Mouse (Mus musculus): ENCODE results near the gene Neurog3. TPM values are rescaled to one million over a fixed set of nuclear protein-coding genes. Genes with fewer than 3 reads are reported as not detected.

The Neurog3 gene
- polyA plus RNA-seq, 1 experiment from 2014 or later: 2.1 TPM

- peak; percentile 90 for DNase-seq (ENCODE audit: low spot score)
- Histone ChIP-seq H3K36me3 (no peaks in the 10 kb centered on the region), H3K4me1 (replicated peaks) (peaks cover 43% of the 10 kb centered on the region), H3K27ac (peak overlapping the region; percentile 84), H3K9me3 (no peaks in the 10 kb centered on the region), H3K27me3 (ENCODE audit: insufficient read depth, poor library complexity, severe bottlenecking) (peaks cover 75% of the 10 kb centered on the region), H3K4me3 (peak overlapping the region; percentile 63)
- WGBS: under 1% methylated on average over 57 of the region's 57 CpGs
Measured at GRCm38 (mm10) chr10:62110504-62111206, 22.2 kb upstream of the Neurog3 start.

GRCm38 (mm10) chr10:62111207-62111576 lies 21.7 kb upstream of the Neurog3 start:
- H3K4me3 ChIP-seq: peak overlapping the region; percentile 63
- H3K27me3 ChIP-seq (ENCODE audit: insufficient read depth, poor library complexity, severe bottlenecking): peaks cover 80% of the 10 kb centered on the region
- peak overlapping the region; percentile 84; the same call in 1 of the 2 replicates for H3K27ac ChIP-seq
- DNase-seq (ENCODE audit: low spot score): no peak
- no peaks in the 10 kb centered on the region for H3K9me3 ChIP-seq
- peaks cover 43% of the 10 kb centered on the region for H3K4me1 ChIP-seq (replicated peaks)
- no peaks in the 10 kb centered on the region for H3K36me3 ChIP-seq
- 44% methylated on average over 6 of the region's 6 CpGs for WGBS

GRCm38 (mm10) chr10:62113865-62114647 lies 18.8 kb upstream of the Neurog3 start:
- Histone ChIP-seq H3K4me3 (no peak overlapping the region), H3K36me3 (no peaks in the 10 kb centered on the region), H3K9me3 (no peaks in the 10 kb centered on the region), H3K27ac (peak overlapping the region; percentile 45; the same call in 1 of the 2 replicates), H3K27me3 (ENCODE audit: insufficient read depth, poor library complexity, severe bottlenecking) (peaks cover 55% of the 10 kb centered on the region), H3K4me1 (replicated peaks) (peaks cover 35% of the 10 kb centered on the region)
- DNase-seq (ENCODE audit: low spot score): no peak
- WGBS: 62% methylated on average over 9 of the region's 9 CpGs

GRCm38 (mm10) chr10:62127137-62127536 lies 5.8 kb upstream of the Neurog3 start:
- 43% methylated on average over 6 of the region's 6 CpGs for WGBS
- no peaks in the 10 kb centered on the region for H3K9me3 ChIP-seq
- peaks cover 66% of the 10 kb centered on the region for H3K27me3 ChIP-seq (ENCODE audit: insufficient read depth, poor library complexity, severe bottlenecking)
- DNase-seq (ENCODE audit: low spot score): no peak
- H3K36me3 ChIP-seq: no peaks in the 10 kb centered on the region
- peaks cover 25% of the 10 kb centered on the region for H3K4me1 ChIP-seq (replicated peaks)
- H3K4me3 ChIP-seq: no peak overlapping the region
- H3K27ac ChIP-seq: no peak overlapping the region

GRCm38 (mm10) chr10:62127711-62128231 lies 5.1 kb upstream of the Neurog3 start:
- Histone ChIP-seq H3K27me3 (ENCODE audit: insufficient read depth, poor library complexity, severe bottlenecking) (peaks cover 72% of the 10 kb centered on the region), H3K27ac (no peak overlapping the region), H3K4me3 (no peak overlapping the region), H3K36me3 (no peaks in the 10 kb centered on the region), H3K4me1 (replicated peaks) (peaks cover 31% of the 10 kb centered on the region), H3K9me3 (no peaks in the 10 kb centered on the region)
- DNase-seq (ENCODE audit: low spot score): no peak
- 40% methylated on average over 21 of the region's 21 CpGs for WGBS

GRCm38 (mm10) chr10:62128316-62128951 lies 4.5 kb upstream of the Neurog3 start:
- no peak overlapping the region for H3K4me3 ChIP-seq
- H3K27me3 ChIP-seq (ENCODE audit: insufficient read depth, poor library complexity, severe bottlenecking): peaks cover 79% of the 10 kb centered on the region
- H3K9me3 ChIP-seq: no peaks in the 10 kb centered on the region
- peaks cover 38% of the 10 kb centered on the region for H3K4me1 ChIP-seq (replicated peaks)
- 1% methylated on average over 32 of the region's 32 CpGs for WGBS
- no peaks in the 10 kb centered on the region for H3K36me3 ChIP-seq
- DNase-seq (ENCODE audit: low spot score): no peak
- no peak overlapping the region for H3K27ac ChIP-seq

- peaks cover 90% of the 10 kb centered on the region for H3K27me3 ChIP-seq (ENCODE audit: insufficient read depth, poor library complexity, severe bottlenecking)
- WGBS: 2% methylated on average over 8 of the region's 8 CpGs
- no peak for DNase-seq (ENCODE audit: low spot score)
- H3K9me3 ChIP-seq: no peaks in the 10 kb centered on the region
- peak overlapping the region; percentile 7; the same call in 1 of the 2 replicates for H3K4me3 ChIP-seq
- peaks cover 54% of the 10 kb centered on the region for H3K4me1 ChIP-seq (replicated peaks)
- no peaks in the 10 kb centered on the region for H3K36me3 ChIP-seq
- H3K27ac ChIP-seq: no peak overlapping the region
Measured at GRCm38 (mm10) chr10:62135696-62136470, 3.0 kb downstream of the Neurog3 start.

- no peak overlapping the region for H3K4me3 ChIP-seq
- H3K36me3 ChIP-seq: no peaks in the 10 kb centered on the region
- no peak for DNase-seq (ENCODE audit: low spot score)
- H3K9me3 ChIP-seq: no peaks in the 10 kb centered on the region
- WGBS: 3% methylated on average over 4 of the region's 4 CpGs
- peaks cover 86% of the 10 kb centered on the region for H3K27me3 ChIP-seq (ENCODE audit: insufficient read depth, poor library complexity, severe bottlenecking)
- H3K4me1 ChIP-seq (replicated peaks): peaks cover 48% of the 10 kb centered on the region
- H3K27ac ChIP-seq: peak overlapping the region; percentile 29; the same call in 1 of the 2 replicates
Measured at GRCm38 (mm10) chr10:62137150-62137549, 4.3 kb downstream of the Neurog3 start.

GRCm38 (mm10) chr10:62138040-62138439 lies 5.2 kb downstream of the Neurog3 start:
- peaks cover 39% of the 10 kb centered on the region for H3K4me1 ChIP-seq (replicated peaks)
- H3K9me3 ChIP-seq: no peaks in the 10 kb centered on the region
- H3K36me3 ChIP-seq: no peaks in the 10 kb centered on the region
- peaks cover 78% of the 10 kb centered on the region for H3K27me3 ChIP-seq (ENCODE audit: insufficient read depth, poor library complexity, severe bottlenecking)
- no peak overlapping the region for H3K27ac ChIP-seq
- 26% methylated on average over 3 of the region's 3 CpGs for WGBS
- H3K4me3 ChIP-seq: no peak overlapping the region
- no peak for DNase-seq (ENCODE audit: low spot score)

- no peak for DNase-seq (ENCODE audit: low spot score)
- H3K9me3 ChIP-seq: no peaks in the 10 kb centered on the region
- no peak within 1 kb of the TSS for H3K27ac ChIP-seq
- no peaks in the 10 kb centered on the region for H3K36me3 ChIP-seq
- no peak within 1 kb of the TSS for H3K4me3 ChIP-seq
- WGBS: 70% methylated on average over 8 of the region's 8 CpGs
- H3K27me3 ChIP-seq (ENCODE audit: insufficient read depth, poor library complexity, severe bottlenecking): peaks cover 63% of the 10 kb centered on the region
- H3K4me1 ChIP-seq (replicated peaks): peaks cover 46% of the 10 kb centered on the region
Measured at GRCm38 (mm10) chr10:62143820-62144219, 10.9 kb downstream of the Neurog3 start, which contains the start of gene Fam241b. Gene Fam241b, minus strand, starts transcription at chr10:62143920.

GRCm38 (mm10) chr10:62145957-62146356 lies 13.1 kb downstream of the Neurog3 start:
- Histone ChIP-seq H3K36me3 (no peaks in the 10 kb centered on the region), H3K4me3 (no peak overlapping the region), H3K4me1 (replicated peaks) (peaks cover 67% of the 10 kb centered on the region), H3K27me3 (ENCODE audit: insufficient read depth, poor library complexity, severe bottlenecking) (peaks cover 74% of the 10 kb centered on the region), H3K9me3 (no peaks in the 10 kb centered on the region), H3K27ac (peak overlapping the region; percentile 19; the same call in 1 of the 2 replicates)
- 51% methylated on average over 5 of the region's 5 CpGs for whole genome bisulfite sequencing
- DNase-seq (ENCODE audit: low spot score): no peak

All from hindbrain, embryonic 10.5 days (tissue).